Mouse (Mus musculus) liver, adult 2 months (tissue): ENCODE data around the gene Agmo.

Experiments
- CTCF ChIP-seq: fragments of 200-500 bp; IDR thresholded peaks from 2 replicates; pipeline ENCODE4 v1.5.1; 2011; ENCODE audit warnings: low read depth, low read length, control low read depth
- POLR2A ChIP-seq: fragments of 200-500 bp; IDR thresholded peaks from 2 replicates; pipeline ENCODE4 v1.6.1; 2011; ENCODE audit warnings: low read length, control low read depth; ENCODE audit not compliant: insufficient read depth; ENCODE audit errors: extremely low read depth

- TF ChIP-seq CTCF (no peak), POLR2A (no peak)
Measured at GRCm38 (mm10) chr12:37241566-37242021, at the start of gene Agmo.
